Mouse (Mus musculus): ENCODE measurements around the gene Mthfd1l.

GRCm38 (mm10) chr10:4121197-4121596, 148.3 kb downstream of the Mthfd1l start:
- no peak for TF ChIP-seq CTCF (IDR thresholded peaks at IDR 0.05; ENCODE audit: low read depth, low read length)
- TF ChIP-seq TAL1 (conservative IDR thresholded peaks at IDR 0.05; ENCODE audit: low read depth, low read length): no peak
- TF ChIP-seq GATA1 (IDR thresholded peaks at IDR 0.05; ENCODE audit: borderline replicate concordance, low read length): no peak
- TF ChIP-seq POLR2AphosphoS5 (IDR thresholded peaks at IDR 0.05; ENCODE audit: insufficient replicate concordance, low read depth, low read length): no peak
- TF ChIP-seq GATA2 (IDR thresholded peaks at IDR 0.05; ENCODE audit: borderline replicate concordance, low read depth, low read length): no peak
